Mouse (Mus musculus): Measurements from ENCODE around the gene Gps2. TPM values are rescaled to one million over a fixed set of nuclear protein-coding genes. Genes with fewer than 3 reads are reported as not detected.

Gene Gps2
- total and polyA plus RNA-seq, 3 experiments: 78.0 to 113 TPM; not detected in 1

DNA sequence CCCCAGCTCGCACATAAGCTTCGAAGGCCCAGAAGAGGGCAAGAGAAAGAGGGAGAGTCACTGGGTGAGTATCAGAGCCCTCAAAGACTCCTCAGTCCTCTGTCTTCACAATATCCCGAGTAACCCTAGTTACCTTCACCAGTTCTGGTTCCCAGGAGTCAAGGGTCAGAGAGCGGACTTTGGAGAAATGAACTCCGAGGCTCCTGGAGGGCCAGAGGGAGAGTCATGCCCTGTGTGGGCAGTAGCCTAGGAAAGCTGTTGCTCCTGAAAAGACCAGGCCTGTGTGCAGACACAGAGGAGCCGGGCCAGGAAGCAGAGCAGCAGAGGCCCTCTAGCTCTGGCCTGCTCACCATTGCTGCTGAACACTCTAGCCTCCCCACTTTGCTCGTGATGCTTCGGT is 29.0 kb upstream of the Gps2 start:
- TF ChIP-seq E2F4 (IDR thresholded peaks at IDR 0.05; ENCODE audit: borderline replicate concordance, low read depth, low read length): no peak
- no peak for TF ChIP-seq NRF1 (IDR thresholded peaks at IDR 0.05; ENCODE audit: insufficient read depth, low read depth, low read length, poor library complexity, severe bottlenecking)
- TF ChIP-seq ZMIZ1 (IDR thresholded peaks at IDR 0.05; ENCODE audit: low read depth, low read length): no peak
- no peak for TF ChIP-seq MEF2A (IDR thresholded peaks at IDR 0.05; ENCODE audit: extremely low read depth, insufficient replicate concordance, low read depth, low read length, poor library complexity, severe bottlenecking)
- no peak for TF ChIP-seq TAL1 (IDR thresholded peaks at IDR 0.05; ENCODE audit: low read length)
- no peak for TF ChIP-seq HCFC1 (IDR thresholded peaks at IDR 0.05; ENCODE audit: low read depth, low read length)
- no peak for TF ChIP-seq RAD21 (IDR thresholded peaks at IDR 0.05; ENCODE audit: low read depth, low read length)
- no peak for TF ChIP-seq BHLHE40 (IDR thresholded peaks at IDR 0.05; ENCODE audit: borderline replicate concordance, low read depth, low read length)
- TF ChIP-seq MYC (IDR thresholded peaks at IDR 0.05; ENCODE audit: low read depth, low read length): no peak
- no peak for TF ChIP-seq MAZ (IDR thresholded peaks at IDR 0.05; ENCODE audit: low read depth, low read length)
- TF ChIP-seq SMC3 (IDR thresholded peaks at IDR 0.05; ENCODE audit: low read depth, low read length): no peak
- TF ChIP-seq POLR2AphosphoS5 (IDR thresholded peaks at IDR 0.05; ENCODE audit: borderline replicate concordance, low read depth, low read length): no peak
- TF ChIP-seq GABPA (IDR thresholded peaks at IDR 0.05; ENCODE audit: low read depth, low read length): no peak
- no peak for TF ChIP-seq CTCF (IDR thresholded peaks at IDR 0.05 in 2 of 3, conservative IDR thresholded peaks at IDR 0.05 in 1 of 3; ENCODE audit: control insufficient read depth in 1 of 3, insufficient read depth in 1 of 3, low read depth in 2 of 3, low read length in 3 of 3, poor library complexity in 1 of 3, severe bottlenecking in 1 of 3)
- TF ChIP-seq TBP (IDR thresholded peaks at IDR 0.05; ENCODE audit: low read depth, low read length): no peak
- TF ChIP-seq EP300 (IDR thresholded peaks at IDR 0.05; ENCODE audit: low read depth in 1 of 2, low read length in 2 of 2): no peak
- no peak for TF ChIP-seq MYB (IDR thresholded peaks at IDR 0.05; ENCODE audit: low read depth, low read length)
- TF ChIP-seq NELFE (IDR thresholded peaks at IDR 0.05; ENCODE audit: low read depth, low read length): no peak
- no peak for TF ChIP-seq POLR2AphosphoS2 (IDR thresholded peaks at IDR 0.05; ENCODE audit: low read length)
- TF ChIP-seq GATA1 (IDR thresholded peaks at IDR 0.05; ENCODE audit: low read depth, low read length): no peak
- Histone ChIP-seq H3K27me3 (ENCODE audit: control insufficient read depth in 1 of 2, insufficient read depth in 2 of 2, low read length in 2 of 2) (no peaks in the 10 kb centered on the region), H3K4me3 (ENCODE audit: control insufficient read depth in 1 of 2, insufficient read depth in 1 of 2, low read depth in 2 of 2, low read length in 2 of 2) (no peak overlapping the region), H3K9me3 (replicated peaks; ENCODE audit: insufficient read depth, low read length) (no peaks in the 10 kb centered on the region), H3K79me2 (ENCODE audit: control insufficient read depth, insufficient read depth, low read length, poor library complexity) (no peaks in the 10 kb centered on the region), H3K9ac (ENCODE audit: control insufficient read depth, low read depth, low read length, poor library complexity, severe bottlenecking) (no peak overlapping the region), H3K4me1 (ENCODE audit: control insufficient read depth in 1 of 2, insufficient read depth in 2 of 2, low read length in 2 of 2) (peaks cover 3 to 30% of the 10 kb centered on the region in 2 experiments), H3K36me3 (ENCODE audit: control insufficient read depth in 1 of 2, insufficient read depth in 2 of 2, low read length in 2 of 2) (peaks cover 0 to 12% of the 10 kb centered on the region in 2 experiments; a peak in 2 of 4 replicates), H3K27ac (ENCODE audit: control insufficient read depth, low read depth, low read length) (no peak overlapping the region)
- DNase-seq (ENCODE audit: low read depth, low spot score): no peak

Measured in MEL (cell line).